Mouse (Mus musculus) midbrain, postnatal 0 days (tissue): ENCODE measurements at regions not wholly inside any gene's neighbourhood (a gene's known extent, or its start where the extent isn't known, plus 50 kb on each side); places are given as distances from the start of the nearest gene placed in this dataset.

Experiments
- ATAC-seq: fragments of 200-750 bp; cut with Nextera tagmentation; 2 replicates; pipeline ENCODE4 v1.8.0; 2017; ENCODE audit warnings: moderate number of reproducible peaks, mild to moderate bottlenecking, moderate TSS enrichment, moderate library complexity; ENCODE audit not compliant: low FRiP score
- DNase-seq: peaks from one replicate; pipeline ENCODE4 v3.0.0-alpha.2; 2015; ENCODE audit warnings: low spot score
- H3K27ac ChIP-seq: fragments of 300-500 bp; sonication (generic); 2 replicates; pipeline ENCODE4 v1.5.1; 2014; ENCODE audit warnings: low read depth, mild to moderate bottlenecking, low read length, mixed read lengths
- H3K27me3 ChIP-seq: fragments of 300-500 bp; sonication (generic); 2 replicates; pipeline ENCODE4 v1.6.1; 2014; ENCODE audit warnings: low read length, control low read depth, mixed read lengths; ENCODE audit not compliant: insufficient read depth
- H3K36me3 ChIP-seq: fragments of 300-500 bp; sonication (generic); 2 replicates; pipeline ENCODE4 v1.6.1; 2014; ENCODE audit warnings: low read length, control low read depth, mixed read lengths; ENCODE audit not compliant: insufficient read depth
- H3K4me1 ChIP-seq: fragments of 300-500 bp; sonication (generic); 2 replicates; pipeline ENCODE4 v1.6.1; 2014; ENCODE audit warnings: mild to moderate bottlenecking, control low read depth, antibody characterized with exemption, low read length, mixed read lengths; ENCODE audit not compliant: insufficient read depth
- H3K4me2 ChIP-seq: fragments of 300-500 bp; sonication (generic); 2 replicates; pipeline ENCODE4 v1.6.1; 2014; ENCODE audit warnings: low read depth, mild to moderate bottlenecking, low read length, mixed read lengths; ENCODE audit not compliant: poor library complexity, severe bottlenecking
- H3K4me3 ChIP-seq: fragments of 300-500 bp; sonication (generic); 2 replicates; pipeline ENCODE4 v1.5.1; 2014; ENCODE audit warnings: low read depth, mild to moderate bottlenecking, low read length, moderate library complexity
- H3K9ac ChIP-seq: fragments of 300-500 bp; sonication (generic); replicated peaks from 2 replicates; pipeline ENCODE4 v1.6.1; 2014; ENCODE audit warnings: mild to moderate bottlenecking, low read length, moderate library complexity, mixed read lengths; ENCODE audit not compliant: poor library complexity, severe bottlenecking
- H3K9me3 ChIP-seq: fragments of 300-500 bp; sonication (generic); 2 replicates; pipeline ENCODE4 v1.6.1; 2016; ENCODE audit warnings: low read length, control low read depth
- CTCF ChIP-seq: IDR thresholded peaks from 2 replicates; pipeline ENCODE4 v1.5.1; 2016; ENCODE audit warnings: antibody characterized with exemption, mild to moderate bottlenecking
- WGBS: fragments of 180-500 bp; shearing (Covaris S2); extraction: QIAGEN DNeasy Blood & Tissue Kit; methylation state at CpG from one replicate; pipeline ENCODE4 v1.1.7; 2014; 5-methylcytosine and 5-hydroxymethylcytosine counted together

GRCm38 (mm10) chr4:25891888-25892661 lies 92.0 kb upstream of the Fut9 start:
- Histone ChIP-seq H3K4me3 (no peak overlapping the region), H3K27me3 (no peaks in the 10 kb centered on the region), H3K4me1 (no peaks in the 10 kb centered on the region), H3K27ac (no peak overlapping the region), H3K4me2 (no peak overlapping the region), H3K9ac (no peak overlapping the region), H3K9me3 (no peaks in the 10 kb centered on the region), H3K36me3 (no peaks in the 10 kb centered on the region)
- WGBS, result 73% methylated on average over 3 of the region's 3 CpGs
- ATAC-seq (no peak), DNase-seq (no peak)
- no peak for TF ChIP-seq CTCF
